Comparison of ENCODE assay signal across 7 mouse cellular contexts in the genomic region with DNA sequence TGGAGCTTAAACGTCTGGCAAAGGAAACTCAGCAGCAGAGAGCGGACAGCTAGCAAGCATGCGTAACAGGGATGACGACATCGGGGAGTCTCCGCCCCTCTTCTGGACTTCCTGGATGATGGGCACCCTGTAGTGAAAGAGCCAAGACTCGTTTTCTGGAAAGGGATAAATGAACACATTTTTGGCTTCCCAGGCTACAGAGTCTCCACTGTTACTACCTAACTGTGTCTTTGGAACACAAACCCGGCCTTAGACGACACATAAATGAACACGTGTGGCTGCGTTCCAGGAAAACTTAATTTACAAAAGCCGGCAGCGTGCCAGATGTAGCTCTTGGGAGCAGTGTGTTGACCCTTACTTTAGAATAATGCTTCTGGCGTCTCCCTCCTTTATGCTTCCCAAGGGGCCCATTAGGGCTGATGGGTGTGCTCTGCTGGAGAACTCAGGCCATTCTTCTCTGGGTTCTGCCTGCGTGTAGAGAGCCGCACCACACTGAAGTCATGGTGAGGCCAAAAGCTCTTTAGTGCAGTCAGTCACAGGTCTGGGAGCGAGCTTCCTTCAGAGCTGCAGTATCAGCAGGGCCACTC.
A peak's percentile ranks its signal among the peaks of the same experiment; 100 is the strongest.
DNase-seq lines count a peak whose midpoint lies in the region; ATAC-seq and TF ChIP-seq lines count a peak whose summit lies in the region.

No protein-coding gene starts in this region.

- WGBS in forebrain, postnatal 0 days, result 25% methylated on average over 17 of the region's 17 CpGs

- DNase-seq in urinary bladder, postnatal 25 days (ENCODE audit: low spot score), result peak; percentile 53
- DNase-seq in urinary bladder, postnatal 10 days (ENCODE audit: low spot score), result no peak
- DNase-seq in forebrain, postnatal 0 days, result peak; percentile 73
- peak; percentile 78 for DNase-seq in heart, postnatal 25 days (ENCODE audit: low spot score)
- peak; percentile 50 for DNase-seq in layer of hippocampus, adult 9-11 months
- peak; percentile 95 for DNase-seq in lung, postnatal 36 days
- peak; percentile 70 for DNase-seq in testis, postnatal 14 days (ENCODE audit: low spot score)

- H3K9ac ChIP-seq in forebrain, postnatal 0 days, result no peak overlapping the region

- intact Hi-C loops in heart, postnatal 25 days (cut with DNase I), result no loop called here

- ATAC-seq in forebrain, postnatal 0 days, result peak; percentile 78

- H3K9me3 ChIP-seq in forebrain, postnatal 0 days (ENCODE audit: low read length), result no peaks in the 10 kb centered on the region; the same call in 1 of the 2 replicates

- peak overlapping the region; percentile 13; the same call in 1 of the 2 replicates for H3K4me2 ChIP-seq in forebrain, postnatal 0 days (ENCODE audit: low read depth)

- H3K27me3 ChIP-seq in forebrain, postnatal 0 days (ENCODE audit: insufficient read depth, low read length), result no peaks in the 10 kb centered on the region

- TF ChIP-seq CTCF in forebrain, postnatal 0 days (IDR thresholded peaks at IDR 0.05; ENCODE audit: low read depth), result no peak

- H3K36me3 ChIP-seq in forebrain, postnatal 0 days (ENCODE audit: insufficient read depth), result no peaks in the 10 kb centered on the region

- no peak overlapping the region for H3K4me3 ChIP-seq in forebrain, postnatal 0 days (ENCODE audit: low read depth, low read length)

- peak overlapping the region; percentile 50 for H3K27ac ChIP-seq in forebrain, postnatal 0 days (ENCODE audit: low read depth, low read length)

- peaks cover 18% of the 10 kb centered on the region for H3K4me1 ChIP-seq in forebrain, postnatal 0 days (ENCODE audit: insufficient read depth)
